Mouse (Mus musculus) MEL (cell line): ENCODE measurements around the gene Rapgef6.

Experiments used
- CTCF ChIP-seq, 3 experiments: IDR thresholded peaks in 2 of 3; conservative IDR thresholded peaks in 1 of 3; 2 replicates each; pipeline ENCODE4 v1.5.1; 2011 to 2012; ENCODE audit warnings: low read length in 3 of 3, low read depth in 2 of 3, mild to moderate bottlenecking in 2 of 3, improper control_type of control experiment in 1 of 3, inconsistent platforms in 1 of 3, mixed read lengths in 1 of 3, moderate library complexity in 1 of 3; ENCODE audit not compliant: control insufficient read depth in 1 of 3, insufficient read depth in 1 of 3, poor library complexity in 1 of 3, severe bottlenecking in 1 of 3
- EP300 ChIP-seq, 2 experiments: IDR thresholded peaks; 2 replicates each; pipeline ENCODE4 v1.6.1; 2011; ENCODE audit warnings: improper control_type of control experiment in 2 of 2, low read length in 2 of 2, low read depth in 1 of 2, mild to moderate bottlenecking in 1 of 2
- ETS1 ChIP-seq: IDR thresholded peaks from 2 replicates; pipeline ENCODE4 v1.6.1; 2012; ENCODE audit warnings: low read depth, mild to moderate bottlenecking, inconsistent platforms, low read length, improper control_type of control experiment, moderate library complexity
- GATA1 ChIP-seq: IDR thresholded peaks from 2 replicates; pipeline ENCODE4 v1.6.1; 2011; ENCODE audit warnings: low read depth, low read length, improper control_type of control experiment
- HCFC1 ChIP-seq: IDR thresholded peaks from 2 replicates; pipeline ENCODE4 v1.6.1; 2012; ENCODE audit warnings: low read depth, mild to moderate bottlenecking, inconsistent platforms, low read length, improper control_type of control experiment, moderate library complexity
- MAFK ChIP-seq: IDR thresholded peaks from 2 replicates; pipeline ENCODE4 v1.6.1; 2011; ENCODE audit warnings: low read depth, mild to moderate bottlenecking, low read length, improper control_type of control experiment, borderline replicate concordance
- POLR2A ChIP-seq, 2 experiments: IDR thresholded peaks; 2 replicates each; pipeline ENCODE4 v1.6.1; 2011 to 2012; ENCODE audit warnings: low read length in 2 of 2, mild to moderate bottlenecking in 2 of 2, control low read depth in 1 of 2, improper control_type of control experiment in 1 of 2, low read depth in 1 of 2, moderate library complexity in 1 of 2; ENCODE audit not compliant: control insufficient read depth in 1 of 2, insufficient read depth in 1 of 2, poor library complexity in 1 of 2
- TBP ChIP-seq: IDR thresholded peaks from 2 replicates; pipeline ENCODE4 v1.8.0; 2011; ENCODE audit warnings: low read depth, low read length, improper control_type of control experiment

GRCm38 (mm10) chr11:54530391-54530790 lies 7.7 kb downstream of the Rapgef6 start:
- TF ChIP-seq EP300 (IDR thresholded peaks at IDR 0.05; ENCODE audit: low read depth in 1 of 2, low read length in 2 of 2) (peak in 1 of 2 experiments; percentile 18; a peak in 1 of 4 replicates), GATA1 (no peak), CTCF (IDR thresholded peaks at IDR 0.05 in 2 of 3, conservative IDR thresholded peaks at IDR 0.05 in 1 of 3; ENCODE audit: control insufficient read depth in 1 of 3, insufficient read depth in 1 of 3, low read depth in 2 of 3, low read length in 3 of 3, poor library complexity in 1 of 3, severe bottlenecking in 1 of 3) (no peak), POLR2A (IDR thresholded peaks at IDR 0.05; ENCODE audit: control insufficient read depth in 1 of 2, insufficient read depth in 1 of 2, low read depth in 1 of 2, low read length in 2 of 2, poor library complexity in 1 of 2) (no peak), MAFK (no peak), ETS1 (peak; percentile 42; the same call in 1 of the 2 replicates), TBP (no peak), HCFC1 (no peak)
